Mouse (Mus musculus) cerebellum, adult (tissue): Measurements from ENCODE around the gene Ing3.

Source experiments
- ATAC-seq: cut with Nextera tagmentation; 2 replicates; pipeline ENCODE4 v1.9.2; 2017; ENCODE audit warnings: mild to moderate bottlenecking, moderate library complexity, mixed read lengths; ENCODE audit not compliant: insufficient number of reproducible peaks, low FRiP score, low TSS enrichment

Ing3 gene

GRCm38 (mm10) chr6:21949226-21949731 lies at the start of gene Ing3:
TSS of gene Ing3 (plus strand) at chr6:21949571.
- ATAC-seq = peak; percentile 97

- ATAC-seq = no peak
Measured at GRCm38 (mm10) chr6:21909720-21910119, 39.7 kb upstream of the Ing3 start.

DNA sequence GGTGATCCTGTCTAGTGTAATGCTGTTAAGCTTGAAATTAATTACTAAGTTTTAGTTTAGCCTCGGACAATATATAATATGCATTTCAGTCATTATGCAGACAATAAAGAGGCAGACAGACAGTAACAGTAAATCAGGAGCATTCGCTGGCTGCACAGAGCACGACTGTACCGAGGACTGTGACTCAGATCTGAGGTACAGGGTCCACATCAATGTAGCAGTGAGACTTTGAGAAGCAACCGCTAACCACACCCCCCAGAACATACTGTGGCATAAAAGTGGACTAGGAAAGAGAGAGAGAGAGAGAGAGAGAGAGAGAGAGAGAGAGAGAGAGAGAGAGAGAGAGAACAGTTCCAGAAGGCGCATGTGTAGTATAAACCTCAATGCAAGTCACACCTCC lies 38.6 kb upstream of the Ing3 start:
- ATAC-seq = no peak

GRCm38 (mm10) chr6:21916591-21916990 lies 32.8 kb upstream of the Ing3 start:
- no peak for ATAC-seq

DNA sequence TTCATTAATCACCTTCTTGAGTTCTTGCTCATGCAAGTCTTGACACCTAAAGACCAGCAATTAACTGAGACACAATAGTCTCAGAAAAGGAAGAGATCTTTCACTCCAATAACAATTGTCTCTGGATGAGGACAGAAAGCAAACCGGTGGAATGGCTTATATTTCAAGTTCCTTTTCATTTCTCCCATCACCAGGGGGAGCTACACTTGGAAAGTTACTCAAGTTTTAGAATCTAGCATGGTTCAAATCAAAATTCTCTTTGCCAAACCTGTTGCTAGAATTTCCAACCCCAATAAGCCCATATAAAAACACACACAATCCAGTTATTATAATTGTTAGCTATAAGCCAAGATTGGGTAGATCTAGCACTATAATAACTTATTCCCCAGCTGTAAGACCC lies 25.2 kb upstream of the Ing3 start:
- ATAC-seq = no peak

DNA sequence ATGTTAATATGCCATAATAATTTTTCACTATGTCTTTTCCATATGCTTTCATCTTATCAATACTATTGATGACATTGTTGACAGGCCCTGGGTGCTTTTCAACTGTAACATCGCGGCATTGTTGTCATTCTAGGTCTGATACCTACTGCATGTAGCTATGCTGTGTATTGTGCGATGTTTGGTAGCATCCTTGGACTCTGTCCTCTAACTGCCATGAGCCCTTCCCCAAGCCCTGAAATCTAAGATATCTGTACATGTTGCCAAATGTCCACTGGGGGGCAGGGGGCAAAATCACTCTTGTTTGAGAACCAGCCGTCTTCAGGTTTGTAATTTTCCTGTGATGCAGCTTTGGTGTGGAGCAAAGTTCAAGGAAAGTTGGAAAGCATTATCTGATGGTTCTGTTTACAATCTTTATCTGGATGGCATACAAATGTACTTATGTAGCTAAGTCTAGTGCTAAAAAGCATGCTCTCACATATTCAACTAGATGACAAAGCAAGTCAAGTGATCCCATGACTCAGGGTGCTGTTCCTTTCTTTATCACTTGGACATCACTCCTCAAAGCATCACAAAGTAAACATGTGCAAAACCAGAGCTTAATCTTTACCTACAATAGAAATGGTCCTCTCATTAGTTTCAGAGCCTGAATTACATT lies 11.3 kb upstream of the Ing3 start:
- ATAC-seq = no peak

- peak; percentile 84 for ATAC-seq
Measured at GRCm38 (mm10) chr6:21949771-21950448, 539 bp downstream of the Ing3 start.

GRCm38 (mm10) chr6:21950676-21951075 lies 1.3 kb downstream of the Ing3 start:
- no peak for ATAC-seq

GRCm38 (mm10) chr6:21955468-21955867 lies 6.1 kb downstream of the Ing3 start:
- ATAC-seq = no peak

DNA sequence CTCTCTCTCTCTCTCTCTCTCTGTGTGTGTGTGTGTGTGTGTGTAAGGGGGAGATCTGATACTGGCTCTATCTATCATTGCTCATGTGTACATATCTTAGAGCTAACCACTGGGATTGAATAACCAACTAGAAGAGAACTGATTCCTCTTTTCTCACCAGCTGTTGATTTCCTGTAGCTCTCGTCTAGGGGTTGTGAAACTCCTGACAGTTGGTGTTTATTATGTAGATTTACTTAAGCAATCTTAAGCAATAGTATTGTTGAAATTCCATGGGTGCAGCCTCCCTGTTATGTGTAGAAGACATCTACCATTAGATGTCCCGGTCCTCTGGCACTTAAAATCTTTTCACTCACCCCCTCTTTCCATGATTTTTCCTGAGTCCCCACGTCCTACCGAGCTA lies 9.6 kb downstream of the Ing3 start:
- ATAC-seq = no peak

- no peak for ATAC-seq
Measured at GRCm38 (mm10) chr6:21959909-21960308, 10.5 kb downstream of the Ing3 start.

DNA sequence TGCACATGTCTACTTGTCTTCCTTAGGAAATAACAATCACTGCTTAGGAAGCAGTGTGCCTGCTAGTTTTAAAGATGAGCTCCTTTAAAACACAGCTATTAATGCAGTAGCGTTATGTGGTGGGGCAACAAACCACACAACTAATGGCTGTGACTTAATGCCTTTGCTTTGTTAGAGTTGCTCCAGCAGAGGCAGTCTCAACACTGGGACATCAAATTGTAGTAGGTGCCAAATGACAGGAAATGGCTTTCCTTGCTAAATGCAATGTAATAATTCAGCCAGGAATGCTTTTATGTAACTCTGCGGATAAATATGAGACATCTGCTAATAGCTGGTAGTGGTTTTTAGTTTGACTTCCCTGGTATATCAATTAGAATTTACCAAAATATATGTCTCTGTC lies 28.2 kb downstream of the Ing3 start:
- ATAC-seq = no peak

DNA sequence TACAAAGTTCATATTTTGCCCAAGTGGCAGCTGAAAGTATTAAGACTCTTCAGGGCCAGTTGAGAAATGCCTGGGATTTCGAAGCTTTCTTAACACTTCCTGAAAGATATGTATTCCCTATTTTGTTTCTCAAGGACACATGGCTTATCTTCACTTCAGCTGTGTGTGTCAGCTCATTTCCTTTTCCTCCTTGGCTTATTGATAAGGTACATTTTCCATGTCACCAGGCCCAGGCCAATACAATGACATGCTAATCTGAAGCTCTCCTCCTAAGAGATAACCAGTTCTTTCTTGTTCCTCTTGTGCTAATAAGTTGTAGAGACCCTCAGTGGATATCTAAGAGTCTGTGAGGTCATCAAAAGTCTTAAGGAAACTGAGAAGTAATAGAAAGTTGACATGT lies 31.7 kb downstream of the Ing3 start:
- no peak for ATAC-seq

- no peak for ATAC-seq
Measured at GRCm38 (mm10) chr6:21984990-21985731, 35.8 kb downstream of the Ing3 start.

GRCm38 (mm10) chr6:21985732-21986540 lies 36.6 kb downstream of the Ing3 start, which contains the start of gene Cped1:
TSS of gene Cped1 (plus strand) at chr6:21985916.
- no peak for ATAC-seq

- no peak for ATAC-seq
Measured at GRCm38 (mm10) chr6:21986660-21987331, 37.4 kb downstream of the Ing3 start.

- no peak for ATAC-seq
Measured at GRCm38 (mm10) chr6:21987554-21987953, 38.2 kb downstream of the Ing3 start.

DNA sequence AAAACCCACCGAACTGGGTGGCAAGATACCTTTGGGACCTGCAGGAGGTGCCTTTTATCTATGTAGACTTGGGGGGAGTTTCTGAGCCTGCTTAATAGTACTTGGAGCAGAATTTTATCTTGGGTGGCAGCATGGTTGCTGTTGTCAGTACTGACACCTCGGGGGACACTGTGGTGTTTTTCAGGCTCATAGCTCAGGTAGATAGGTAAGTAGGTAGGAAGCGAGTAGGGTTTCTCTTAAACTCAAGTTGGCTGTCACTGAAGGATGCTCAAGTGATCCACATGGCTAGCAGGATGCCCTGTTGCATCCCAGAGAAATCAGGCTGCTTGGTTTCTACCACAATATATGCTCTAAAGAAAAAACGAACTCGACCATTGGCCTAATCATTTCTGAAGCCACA lies 38.9 kb downstream of the Ing3 start:
- no peak for ATAC-seq

DNA sequence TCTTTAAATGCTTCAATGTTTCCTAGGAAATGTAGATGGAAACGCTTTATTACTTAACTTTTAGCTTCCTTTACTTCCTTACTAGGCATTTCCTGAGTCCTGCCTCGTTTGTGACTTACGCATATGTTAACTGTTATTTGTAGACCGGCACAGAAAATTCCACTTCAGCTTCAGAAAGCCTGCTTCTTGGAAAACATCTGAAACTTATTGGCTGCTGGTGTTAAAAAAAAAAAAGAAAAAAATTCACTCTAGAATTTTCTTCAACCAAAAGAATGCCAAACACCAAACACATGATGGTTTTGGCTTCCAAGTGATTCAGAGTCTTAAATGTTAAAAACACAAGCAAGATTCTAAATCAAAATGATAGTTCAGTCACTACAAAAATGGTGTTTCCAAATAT lies 39.7 kb downstream of the Ing3 start:
- no peak for ATAC-seq
